7 mouse cellular contexts compared by ENCODE assay signal in the genomic region with DNA sequence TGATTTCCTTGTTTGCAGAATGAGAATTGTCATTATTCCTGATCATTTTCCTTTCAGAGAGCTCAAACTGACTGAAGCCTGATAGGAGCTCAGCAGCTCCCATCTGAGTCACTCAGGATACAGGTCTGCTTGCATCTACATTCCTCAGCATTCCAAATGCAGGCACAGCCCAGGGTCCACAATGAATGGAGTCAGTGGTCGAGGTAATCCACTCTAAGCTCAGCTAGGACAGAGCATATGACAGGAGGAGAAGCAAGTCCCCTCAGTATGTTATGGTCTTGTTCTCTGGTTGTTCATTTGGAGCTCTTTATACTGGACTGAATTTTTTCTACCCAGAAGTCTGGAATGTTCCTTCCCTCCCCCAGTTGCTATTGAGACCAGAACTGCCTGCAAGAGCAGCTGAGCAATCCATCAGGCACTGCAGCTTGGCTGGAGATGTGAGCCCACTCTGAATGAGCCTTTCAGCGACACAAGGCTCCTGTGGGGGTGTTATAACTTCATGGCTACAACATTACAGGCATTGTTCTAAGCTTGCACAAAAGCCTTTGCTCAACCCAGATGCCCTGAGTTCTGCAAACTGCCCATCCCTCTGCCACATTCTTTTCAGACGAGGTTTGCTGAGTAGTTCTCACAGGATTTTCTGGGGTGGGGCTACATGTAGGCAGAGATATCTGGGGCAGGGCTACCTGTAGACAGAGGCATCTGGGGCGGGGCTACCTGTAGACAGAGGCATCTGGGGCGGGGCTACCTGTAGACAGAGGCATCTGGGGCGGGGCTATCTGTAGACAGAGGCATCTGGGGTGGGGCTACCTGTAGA. TPM values are rescaled to one million over a fixed set of nuclear protein-coding genes. Genes with fewer than 3 reads are reported as not detected.
A peak's percentile ranks its signal among the peaks of the same experiment; 100 is the strongest.
DNase-seq lines count a peak whose midpoint lies in the region; ATAC-seq and TF ChIP-seq lines count a peak whose summit lies in the region.

No protein-coding gene starts in this region.

- no peak overlapping the region for H3K4me2 ChIP-seq in hindbrain, embryonic 15.5 days
- no peak overlapping the region for H3K4me2 ChIP-seq in limb, embryonic 14.5 days (replicated peaks; ENCODE audit: low read depth, low read length, severe bottlenecking)
- H3K4me2 ChIP-seq in stomach, embryonic 16.5 days (ENCODE audit: low read depth, low read length): no peak overlapping the region

- no peak overlapping the region for H3K9ac ChIP-seq in hindbrain, embryonic 15.5 days
- H3K9ac ChIP-seq in limb, embryonic 14.5 days (ENCODE audit: low read depth, low read length, severe bottlenecking): no peak overlapping the region
- H3K9ac ChIP-seq in stomach, embryonic 16.5 days (ENCODE audit: low read length): no peak overlapping the region

- intact Hi-C loops in gastrocnemius, postnatal 36 days (cut with DNase I): no loop called here

- H3K4me3 ChIP-seq in hindbrain, embryonic 15.5 days: no peak overlapping the region
- H3K4me3 ChIP-seq in limb, embryonic 14.5 days (replicated peaks; ENCODE audit: low read length): no peak overlapping the region
- H3K4me3 ChIP-seq in stomach, embryonic 16.5 days (replicated peaks; ENCODE audit: low read length): no peak overlapping the region

- peak; percentile 80 for ATAC-seq in hindbrain, embryonic 15.5 days (ENCODE audit: low FRiP score, low read depth)
- peak; percentile 55; the same call in 1 of the 2 replicates for ATAC-seq in limb, embryonic 14.5 days (ENCODE audit: low FRiP score, low read depth)
- ATAC-seq in stomach, embryonic 16.5 days (ENCODE audit: insufficient read depth, low FRiP score): peak; percentile 77; the same call in 1 of the 2 replicates

- H3K27ac ChIP-seq in hindbrain, embryonic 15.5 days (replicated peaks): peak overlapping the region; percentile 7; the same call in 1 of the 2 replicates
- peak overlapping the region; percentile 43; the same call in 1 of the 2 replicates for H3K27ac ChIP-seq in limb, embryonic 14.5 days (replicated peaks; ENCODE audit: low read depth, low read length)
- H3K27ac ChIP-seq in stomach, embryonic 16.5 days (ENCODE audit: low read length): peak overlapping the region; percentile 75

- H3K27me3 ChIP-seq in hindbrain, embryonic 15.5 days: no peaks in the 10 kb centered on the region
- H3K27me3 ChIP-seq in limb, embryonic 14.5 days (ENCODE audit: control insufficient read depth, insufficient read depth, low read length): no peaks in the 10 kb centered on the region
- H3K27me3 ChIP-seq in stomach, embryonic 16.5 days (ENCODE audit: control insufficient read depth, insufficient read depth, low read length): no peaks in the 10 kb centered on the region

- TF ChIP-seq POLR2A in limb, embryonic 14.5 days (IDR thresholded peaks at IDR 0.05; ENCODE audit: borderline replicate concordance, extremely low read depth, insufficient read depth, insufficient read length): no peak

- H3K9me3 ChIP-seq in hindbrain, embryonic 15.5 days: no peaks in the 10 kb centered on the region
- no peaks in the 10 kb centered on the region for H3K9me3 ChIP-seq in limb, embryonic 14.5 days (ENCODE audit: control insufficient read depth, low read length)
- no peaks in the 10 kb centered on the region for H3K9me3 ChIP-seq in stomach, embryonic 16.5 days (replicated peaks; ENCODE audit: control insufficient read depth, low read length)

- WGBS in hindbrain, embryonic 15.5 days: 40% methylated on average over 6 of the region's 6 CpGs
- 30% methylated on average over 6 of the region's 6 CpGs for WGBS in limb, embryonic 14.5 days
- WGBS in stomach, embryonic 16.5 days: 29% methylated on average over 6 of the region's 6 CpGs

- H3K4me1 ChIP-seq in hindbrain, embryonic 15.5 days (replicated peaks): no peaks in the 10 kb centered on the region
- H3K4me1 ChIP-seq in limb, embryonic 14.5 days (ENCODE audit: control insufficient read depth, insufficient read depth, low read length): peaks cover 10% of the 10 kb centered on the region
- peaks cover 12% of the 10 kb centered on the region; the same call in 1 of the 2 replicates for H3K4me1 ChIP-seq in stomach, embryonic 16.5 days (ENCODE audit: control insufficient read depth, insufficient read depth, low read length)

- DNase-seq in right cerebral cortex, adult 18-20 months: peak; percentile 69
- DNase-seq in right cerebral cortex, postnatal 14 days: no peak
- peak; percentile 52 for DNase-seq in limb, embryonic 14.5 days (ENCODE audit: low spot score)
- no peak for DNase-seq in kidney, postnatal 14 days
- DNase-seq in gastrocnemius, postnatal 36 days: no peak

- no peaks in the 10 kb centered on the region for H3K36me3 ChIP-seq in hindbrain, embryonic 15.5 days
- H3K36me3 ChIP-seq in limb, embryonic 14.5 days (ENCODE audit: control insufficient read depth, insufficient read depth, low read length): no peaks in the 10 kb centered on the region
- H3K36me3 ChIP-seq in stomach, embryonic 16.5 days (ENCODE audit: control insufficient read depth, insufficient read depth, low read length): no peaks in the 10 kb centered on the region

RNA-seq across cellular contexts. Expression of gene Zfp706, which starts 24.0 kb away (rescaled TPM):
- 407 and 424 TPM in 2 replicates for polyA plus RNA-seq in hindbrain, embryonic 15.5 days (2015; fragmentation: Nextera tagmentation; extraction: Ambion mirVana)
- polyA plus RNA-seq in limb, embryonic 14.5 days (2012; rRNA removed): 69.7 and 98.3 TPM in 2 replicates
- 393 and 400 TPM in 2 replicates for polyA plus RNA-seq in limb, embryonic 14.5 days (2014; fragmentation: Nextera tagmentation; extraction: Ambion mirVana)
- polyA plus RNA-seq in stomach, embryonic 16.5 days (2015; fragmentation: Nextera tagmentation; extraction: Ambion mirVana): 461 and 509 TPM in 2 replicates
- 100 to 1,000 TPM; 100 to 105 TPM for total RNA-seq in gastrocnemius, postnatal 36 days (2021)

Comparison
In these comparisons a context has a peak if more than half of its experiments do, and no peak if none do; other contexts are left out.
1. DNase-seq: peak in right cerebral cortex, adult 18-20 months (single experiment) and limb, embryonic 14.5 days (single experiment); none in right cerebral cortex, postnatal 14 days (single experiment), kidney, postnatal 14 days (single experiment) and gastrocnemius, postnatal 36 days (0 of 2).
2. H3K27ac ChIP-seq: peak in every context shown above with its lines; median percentile 75 in stomach, embryonic 16.5 days; 43 in limb, embryonic 14.5 days; 7 in hindbrain, embryonic 15.5 days.
3. Peak in every context shown above with its lines, with median percentiles within 50 percentile points of each other: ATAC-seq.